Mouse (Mus musculus) B cell, adult 2 months (primary cell): ENCODE measurements around the gene Kcnj9.
A peak's percentile ranks its signal among the peaks of the same experiment; 100 is the strongest.

Experiments used
- DNase-seq, 2 experiments: peaks; one replicate each; pipeline ENCODE4 v3.0.0; 2022

The Kcnj9 gene

DNA sequence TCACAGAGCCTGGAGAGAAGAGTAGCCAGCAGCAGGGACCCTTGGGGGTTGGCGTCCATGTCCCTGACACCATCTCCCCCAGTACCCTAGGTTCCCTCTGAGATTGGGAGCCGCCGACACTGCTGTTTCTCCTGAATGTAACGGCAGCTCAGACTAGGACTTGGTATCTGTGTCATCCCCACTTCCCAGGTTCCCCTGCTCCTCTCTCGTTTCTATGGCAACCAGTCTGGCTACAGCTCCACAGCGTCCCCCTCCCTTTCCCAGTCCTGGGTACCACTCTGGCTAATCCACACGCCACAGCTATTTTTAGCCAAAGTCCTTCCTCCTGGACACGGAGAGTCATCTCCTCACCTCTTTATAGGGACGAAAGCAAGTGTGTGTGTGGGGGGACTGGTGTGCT, at the start of gene Kcnj9:
Kcnj9 (minus strand) TSS at position 188 of the 400 bp plus-strand sequence.
- DNase-seq: no peak

DNA sequence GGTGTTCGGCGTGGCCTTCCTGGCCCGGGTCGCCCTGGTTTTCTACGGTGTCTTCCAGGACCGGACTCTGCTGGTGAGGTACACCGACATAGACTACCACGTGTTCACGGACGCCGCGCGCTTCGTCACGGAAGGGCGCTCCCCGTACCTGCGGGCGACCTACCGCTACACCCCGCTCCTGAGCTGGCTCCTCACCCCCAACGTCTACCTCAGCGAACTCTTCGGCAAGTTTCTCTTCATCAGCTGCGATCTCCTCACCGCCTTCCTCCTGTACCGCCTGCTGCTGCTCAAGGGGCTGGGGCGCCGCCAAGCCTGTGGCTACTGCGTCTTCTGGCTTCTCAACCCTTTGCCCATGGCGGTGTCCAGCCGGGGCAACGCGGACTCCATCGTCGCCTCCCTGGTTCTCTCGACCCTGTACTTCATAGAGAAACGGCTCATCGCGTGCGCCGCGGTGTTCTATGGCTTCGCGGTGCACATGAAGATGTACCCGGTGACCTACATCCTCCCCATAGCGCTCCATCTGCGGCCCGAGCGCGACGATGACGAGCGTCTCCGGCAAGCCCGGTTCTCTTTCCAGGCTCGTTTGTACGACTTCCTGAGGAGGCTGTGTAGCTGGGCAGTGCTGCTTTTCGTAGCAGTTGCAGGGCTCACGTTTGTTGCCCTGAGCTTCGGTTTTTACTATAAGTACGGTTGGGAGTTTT, 47.8 kb upstream of the Kcnj9 start:
- DNase-seq: peak; percentile 44 to 53

DNA sequence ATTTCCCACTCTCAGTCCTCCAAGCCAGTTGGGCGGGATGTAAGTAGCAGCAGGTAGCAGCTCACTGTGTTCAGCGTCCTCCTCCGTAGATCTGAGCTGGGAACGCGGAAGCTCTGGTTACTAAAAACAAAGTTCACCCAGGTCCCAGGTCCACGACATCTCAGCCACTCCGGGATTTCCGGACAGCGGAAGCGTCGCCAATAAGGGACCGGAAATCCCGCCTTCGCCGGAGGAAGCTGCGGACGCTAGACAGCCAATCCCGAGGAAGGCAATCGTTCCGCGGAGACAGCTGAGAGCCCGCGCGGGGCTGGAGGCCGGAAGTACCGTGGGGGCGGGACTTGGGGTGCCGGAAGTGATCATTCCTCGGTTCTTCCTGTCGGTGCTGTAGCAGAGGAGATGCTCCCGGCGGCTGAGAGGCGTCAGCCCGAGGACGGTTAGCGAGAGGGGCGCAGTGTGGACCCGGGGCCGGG, 47.1 kb upstream of the Kcnj9 start, which contains the start of gene Pigm:
Pigm (plus strand) TSS at position 349 of the 470 bp plus-strand sequence.
- peak; percentile 99 for DNase-seq

DNA sequence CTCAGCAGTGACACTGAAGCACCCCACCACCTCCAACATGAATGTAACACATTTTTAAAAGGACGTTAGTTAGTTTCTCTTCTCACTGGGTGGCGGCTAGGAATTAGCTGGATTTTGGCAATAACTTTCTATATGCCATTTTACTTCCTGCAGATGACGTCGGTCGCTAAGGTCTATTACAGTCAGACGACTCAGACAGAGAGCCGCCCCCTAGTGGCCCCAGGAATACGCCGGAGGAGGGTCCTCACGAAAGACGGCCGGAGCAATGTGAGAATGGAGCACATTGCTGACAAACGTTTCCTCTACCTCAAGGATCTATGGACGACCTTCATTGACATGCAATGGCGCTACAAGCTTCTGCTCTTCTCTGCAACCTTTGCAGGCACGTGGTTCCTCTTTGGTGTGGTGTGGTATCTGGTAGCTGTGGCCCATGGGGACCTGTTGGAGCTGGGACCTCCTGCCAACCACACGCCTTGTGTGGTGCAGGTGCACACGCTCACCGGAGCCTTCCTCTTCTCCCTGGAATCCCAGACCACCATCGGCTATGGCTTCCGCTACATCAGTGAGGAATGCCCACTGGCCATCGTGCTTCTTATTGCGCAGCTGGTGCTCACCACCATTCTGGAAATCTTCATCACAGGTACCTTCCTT, 39.8 kb upstream of the Kcnj9 start:
- peak; percentile 84 to 86 for DNase-seq

DNA sequence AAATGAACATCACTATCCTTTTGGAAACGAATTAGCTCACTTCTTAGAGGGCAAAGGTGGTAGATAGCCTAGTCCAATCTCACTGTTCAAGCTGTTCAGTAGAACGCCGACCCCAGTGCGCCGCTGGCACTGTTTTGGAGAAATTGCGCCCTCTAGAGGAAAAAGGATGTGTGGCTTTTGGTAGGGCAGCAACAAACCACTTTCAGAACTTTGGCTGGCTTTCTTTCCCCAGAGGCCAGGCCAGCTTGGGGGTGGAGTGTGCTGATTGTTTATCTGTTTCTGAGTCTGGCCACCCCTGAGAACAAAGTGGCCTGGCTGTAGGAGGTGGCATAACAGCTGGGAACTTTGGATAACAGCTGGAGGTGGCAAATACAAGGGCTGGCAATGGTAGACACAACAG, 35.6 kb upstream of the Kcnj9 start:
- DNase-seq: peak; percentile 49 to 51

DNA sequence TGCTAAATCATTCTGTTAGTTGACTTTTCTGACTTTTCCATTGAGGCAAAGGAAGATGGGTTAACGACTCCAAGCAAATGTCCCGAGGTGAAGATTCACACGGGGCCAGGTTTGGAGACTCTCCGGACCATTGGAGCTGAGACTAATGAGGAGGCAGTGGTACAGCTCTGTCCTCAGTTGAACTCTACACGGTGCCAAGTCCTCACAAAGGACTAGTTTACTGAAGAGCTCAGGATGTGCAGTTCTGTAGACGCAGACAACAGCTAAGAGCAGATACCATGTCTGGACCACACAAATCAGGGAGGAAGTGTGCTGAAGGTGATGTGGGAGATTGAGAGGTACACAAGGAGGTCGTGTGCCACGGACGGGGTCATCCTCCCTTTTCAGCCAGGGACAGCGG, 29.2 kb upstream of the Kcnj9 start:
- no peak for DNase-seq

DNA sequence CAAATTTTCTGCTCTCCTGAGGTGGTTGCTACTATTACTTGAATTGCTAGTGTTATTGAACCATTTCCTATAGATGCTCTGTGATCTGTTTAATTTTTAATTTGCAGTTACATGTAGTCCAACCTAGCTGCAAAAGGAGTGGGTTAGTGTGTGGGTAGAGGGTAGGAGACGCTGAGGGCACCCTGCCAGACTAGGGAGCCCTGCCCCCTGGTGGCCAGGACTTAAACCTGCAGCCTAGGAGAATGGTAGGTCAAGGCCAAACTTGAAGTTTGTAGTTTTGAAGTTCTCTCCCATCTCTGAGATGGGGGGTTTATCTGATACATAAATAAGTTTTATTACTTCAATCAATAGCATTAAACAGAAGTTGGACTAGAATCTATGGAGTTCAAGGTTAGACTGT, 28.4 kb upstream of the Kcnj9 start:
- peak; percentile 79 to 80 for DNase-seq

DNA sequence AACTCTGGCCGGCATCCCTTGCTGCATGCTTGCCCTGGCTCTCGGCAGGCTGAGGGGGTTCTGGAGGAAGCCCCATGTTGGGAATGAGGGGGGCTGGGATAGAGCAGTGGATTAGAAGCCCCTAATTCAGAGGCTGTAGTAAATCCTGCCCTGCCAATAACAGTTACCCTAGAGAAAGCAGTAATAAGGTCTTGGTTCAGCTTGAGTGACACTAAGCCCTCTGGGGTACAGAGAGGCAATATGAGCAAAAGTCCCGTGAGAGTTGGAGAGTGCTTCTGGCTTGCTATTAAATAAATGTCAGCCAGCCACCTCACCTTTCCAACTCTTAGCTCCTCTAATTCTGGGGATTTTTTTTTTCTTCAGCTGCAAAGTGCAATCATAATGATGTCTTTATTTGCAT, 26.2 kb upstream of the Kcnj9 start:
- DNase-seq: no peak

DNA sequence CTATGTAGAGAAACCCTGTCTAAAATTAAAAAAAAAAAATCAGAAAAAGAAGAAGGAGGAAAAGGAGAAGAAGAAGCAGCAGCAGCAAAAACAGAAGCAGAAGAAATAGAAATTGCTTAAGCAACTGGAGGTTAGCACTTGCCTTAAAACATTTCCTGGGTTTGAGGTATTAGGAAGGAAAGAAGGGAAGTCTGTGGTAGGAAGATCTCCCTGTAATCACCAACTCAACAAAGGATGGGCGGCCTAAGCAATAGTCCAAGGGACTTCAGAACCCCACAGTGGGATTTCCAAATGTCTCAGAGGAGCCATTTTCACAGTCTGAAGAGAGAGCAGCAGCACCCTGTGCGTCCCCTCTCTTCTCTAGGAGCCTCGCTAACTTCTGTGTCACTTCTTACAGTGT, 23.3 kb upstream of the Kcnj9 start:
- DNase-seq: no peak

DNA sequence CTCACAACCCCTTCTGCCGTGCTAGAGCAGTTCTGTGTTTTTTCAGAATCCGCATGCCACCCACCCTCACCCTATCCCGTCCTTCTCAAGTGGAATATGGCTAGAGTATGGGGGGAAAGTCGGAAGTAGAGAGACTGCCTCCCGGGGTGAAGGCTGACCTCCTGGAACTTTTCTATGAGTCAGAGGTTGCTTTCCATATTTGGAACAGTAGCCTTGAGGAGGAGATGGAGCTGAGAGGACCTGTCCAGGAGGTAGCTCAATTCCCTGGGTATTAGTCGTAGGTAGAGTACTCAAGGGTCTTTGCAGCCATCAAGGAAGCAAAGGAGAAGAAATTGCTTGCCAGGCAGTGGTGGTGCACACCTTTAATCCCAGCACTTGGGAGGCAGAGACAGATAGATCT, 22.9 kb upstream of the Kcnj9 start:
- no peak for DNase-seq

DNA sequence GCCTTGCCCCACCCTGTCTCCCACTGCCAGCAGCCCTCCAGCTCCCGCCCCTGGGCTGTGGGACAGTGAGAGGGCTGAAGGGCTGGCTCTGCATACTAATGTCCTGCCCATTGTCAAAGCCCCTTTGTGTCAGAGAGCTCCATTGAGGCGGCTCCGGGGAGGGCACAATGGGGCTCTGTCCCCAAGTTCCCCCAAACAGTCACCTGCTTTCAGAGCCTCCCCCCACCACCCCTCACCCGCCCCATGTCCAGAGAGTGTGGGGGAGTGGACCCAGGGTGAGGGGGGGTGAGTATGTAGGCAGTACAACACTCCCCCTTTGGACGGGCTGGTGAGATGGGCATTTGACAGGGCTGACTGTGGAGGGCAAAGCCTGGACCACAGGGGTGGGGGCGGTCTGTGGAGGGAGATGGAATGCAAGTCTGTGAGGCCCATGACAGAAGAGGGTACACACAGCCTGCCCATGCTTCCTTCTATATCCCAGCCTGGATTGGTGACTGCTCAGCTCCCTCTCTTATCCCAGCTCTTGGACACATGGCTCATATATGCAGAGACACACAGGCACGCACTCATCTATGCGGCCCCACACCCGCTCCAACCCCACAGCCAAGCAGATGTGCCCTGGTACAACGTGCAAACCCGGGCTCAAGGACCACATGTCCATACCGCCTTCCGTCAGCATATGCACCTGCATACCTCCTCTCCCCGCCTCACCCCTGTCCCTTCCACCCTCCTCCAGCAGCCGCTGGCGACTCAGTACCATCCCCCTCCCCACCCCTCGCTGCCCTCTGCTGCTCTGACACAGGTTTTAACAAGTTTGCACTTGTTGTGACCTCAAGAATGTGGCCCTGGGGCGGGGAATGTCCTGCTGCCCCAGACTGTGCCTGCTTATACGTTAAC, 21.0 kb upstream of the Kcnj9 start:
- no peak for DNase-seq

DNA sequence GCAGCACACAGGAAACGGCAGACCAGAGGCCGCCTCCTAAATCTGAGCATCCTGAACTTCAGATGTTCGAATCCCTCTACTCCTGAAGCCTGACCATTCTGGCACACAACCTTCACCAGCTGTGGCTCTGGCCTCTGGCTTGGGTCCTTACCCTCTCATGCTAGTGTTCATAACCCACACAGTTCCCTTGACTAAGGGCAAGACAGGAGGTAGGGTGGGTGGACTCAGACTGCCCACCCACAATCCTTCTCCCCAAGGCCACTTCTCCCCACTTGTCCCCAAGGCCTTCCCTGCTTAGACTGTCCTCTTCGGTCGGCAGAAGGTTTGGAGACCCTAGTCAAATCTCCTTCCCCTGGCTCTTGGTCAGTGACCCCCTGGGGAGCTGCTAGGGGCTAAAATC, 20.4 kb upstream of the Kcnj9 start:
- no peak for DNase-seq

DNA sequence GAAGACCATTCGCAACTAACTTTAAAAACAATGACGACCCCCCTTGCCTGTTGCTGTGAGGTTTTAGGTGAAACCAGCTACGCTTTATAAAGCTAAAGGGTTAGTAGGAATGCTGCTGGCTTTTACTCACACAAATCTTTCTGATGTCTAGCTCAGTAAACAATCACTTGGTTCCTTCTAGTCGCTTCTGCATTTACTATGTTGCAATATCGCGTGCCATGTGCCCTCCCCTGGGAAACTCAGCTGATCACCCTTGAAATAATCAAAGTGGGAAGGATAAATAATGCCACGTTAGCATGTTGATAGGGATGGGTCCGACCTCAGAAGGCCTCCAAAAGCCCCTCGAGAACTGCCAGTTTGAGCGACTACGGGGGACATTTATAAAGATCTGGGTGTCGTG, 18.3 kb upstream of the Kcnj9 start:
- no peak for DNase-seq

DNA sequence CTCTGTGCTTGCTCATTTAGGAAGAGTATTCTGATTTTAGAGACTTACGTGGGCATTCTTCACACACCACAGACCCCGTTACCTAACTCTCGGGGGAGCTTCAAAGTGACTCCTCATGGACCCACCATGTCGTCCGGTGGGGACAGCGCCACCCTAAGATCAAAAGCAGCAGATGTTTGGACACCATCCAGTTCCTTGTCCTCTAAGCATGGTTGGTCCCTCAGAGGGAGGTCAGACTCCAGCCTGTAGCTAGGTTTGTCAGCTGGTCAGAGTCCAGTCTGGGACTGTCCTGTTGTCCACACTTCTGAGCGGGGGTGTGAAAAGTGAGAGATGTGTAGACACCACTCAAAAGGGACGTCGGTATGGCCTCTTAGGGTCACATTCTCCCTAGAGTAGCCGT, 17.6 kb upstream of the Kcnj9 start:
- no peak for DNase-seq

DNA sequence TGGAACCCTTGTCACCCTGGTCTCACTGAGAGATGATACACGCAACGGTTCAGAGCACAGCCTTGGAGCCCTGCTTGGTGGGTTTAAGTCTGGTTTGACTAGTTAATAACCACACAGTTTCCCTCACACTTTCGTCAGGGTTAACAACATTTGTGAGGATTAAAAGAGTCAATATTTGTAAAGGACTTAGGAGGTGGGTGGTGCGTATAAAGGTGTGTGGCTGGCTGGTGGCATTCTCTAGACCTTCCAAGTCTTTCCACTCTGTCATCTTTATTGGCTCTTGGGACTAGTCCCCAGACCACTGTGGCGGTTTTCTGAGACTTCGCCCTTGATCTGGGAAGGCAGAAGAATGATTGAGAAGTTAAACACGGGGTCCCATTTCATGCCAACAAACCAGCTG, 15.7 kb upstream of the Kcnj9 start:
- no peak for DNase-seq

DNA sequence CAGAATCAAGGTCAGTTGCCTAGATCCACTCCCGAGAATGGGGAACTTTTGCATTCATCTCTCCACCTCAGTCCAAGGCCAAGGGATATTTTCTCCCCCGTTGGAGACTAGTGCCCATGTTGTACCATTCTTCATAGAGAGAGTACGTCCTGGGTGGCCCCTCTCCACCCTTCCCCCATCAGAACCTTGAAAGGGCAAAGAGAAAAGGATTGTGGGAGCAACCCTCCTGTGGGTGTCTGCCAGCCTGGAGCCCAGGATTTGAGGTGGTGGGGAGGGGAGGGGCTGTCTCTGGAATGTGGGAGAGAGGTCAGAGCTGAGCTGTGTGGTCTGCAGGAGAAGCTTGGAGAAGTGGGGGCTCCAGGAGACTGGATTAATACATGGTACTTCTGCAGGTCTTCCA, 14.8 kb upstream of the Kcnj9 start:
- no peak for DNase-seq

DNA sequence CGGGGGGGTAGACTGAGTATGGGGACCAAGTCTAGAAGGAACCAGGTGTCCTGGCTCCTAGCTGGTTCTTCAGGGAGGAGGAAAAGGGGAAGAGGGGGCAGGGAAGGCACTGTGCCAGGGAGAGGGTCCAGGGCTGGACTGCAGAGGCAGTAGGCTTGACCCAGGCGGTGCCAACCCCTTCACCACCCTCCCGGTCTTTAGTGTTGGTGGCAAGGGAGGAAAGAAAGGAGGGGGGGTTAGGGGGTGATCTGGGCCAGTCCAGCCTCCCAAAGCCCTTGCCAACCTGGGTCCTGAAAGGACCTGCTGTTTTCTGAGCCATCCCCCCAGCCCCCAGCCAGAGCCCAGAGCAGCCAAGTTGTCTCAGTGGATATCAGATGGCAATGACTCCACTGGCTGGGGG, 13.6 kb upstream of the Kcnj9 start:
- no peak for DNase-seq

DNA sequence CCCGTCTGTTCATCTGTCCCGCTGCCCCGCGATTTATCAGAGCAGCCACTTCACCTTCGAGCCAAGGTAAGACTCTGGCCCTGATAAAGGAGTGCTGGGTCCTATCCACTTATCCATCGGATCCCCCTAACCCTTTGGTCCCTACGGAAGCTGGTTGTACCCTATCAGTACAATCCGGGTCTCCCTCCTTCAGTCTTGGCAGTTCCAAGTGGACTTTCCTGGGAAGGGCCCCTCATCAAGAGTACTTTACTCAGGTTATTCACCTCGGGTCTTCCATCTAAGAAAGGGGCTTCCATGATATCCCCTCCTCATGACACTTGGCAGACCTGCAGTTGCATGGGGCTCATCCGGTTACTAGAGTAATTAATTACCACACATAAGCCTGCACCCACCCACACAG, 12.3 kb upstream of the Kcnj9 start:
- DNase-seq: no peak

DNA sequence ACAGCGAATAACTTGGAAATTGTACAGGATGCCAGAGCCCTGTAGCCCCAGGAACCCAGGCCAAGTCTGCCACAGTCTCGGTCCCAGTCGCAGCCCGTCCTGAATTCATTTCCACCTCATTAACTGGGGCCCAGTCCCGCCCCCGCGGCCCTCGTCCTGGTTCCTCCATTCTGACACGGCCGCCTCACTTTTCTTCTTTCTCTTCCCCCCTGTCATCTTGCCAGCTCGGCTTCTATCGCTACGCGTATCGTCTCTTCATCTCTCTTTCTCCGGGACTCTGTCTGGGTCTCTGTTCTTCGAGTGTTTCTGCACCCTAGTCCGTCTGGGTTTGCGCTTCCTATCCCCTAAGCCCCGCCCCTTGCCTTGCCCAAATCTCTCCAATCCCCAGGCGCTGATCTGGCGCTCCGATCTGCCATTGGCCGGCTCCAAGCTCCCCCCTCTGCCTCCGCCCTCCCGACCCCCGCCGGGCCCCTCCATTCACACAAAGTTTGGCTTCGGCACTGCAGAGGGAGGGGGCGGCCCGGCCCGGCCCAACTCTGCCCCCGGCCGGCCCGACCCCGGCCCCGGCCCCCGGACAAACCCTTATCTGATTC, 11.7 kb upstream of the Kcnj9 start, which contains the start of gene Kcnj10:
Kcnj10 (plus strand) TSS at position 482 of the 593 bp plus-strand sequence.
- peak; percentile 69 to 70 for DNase-seq

DNA sequence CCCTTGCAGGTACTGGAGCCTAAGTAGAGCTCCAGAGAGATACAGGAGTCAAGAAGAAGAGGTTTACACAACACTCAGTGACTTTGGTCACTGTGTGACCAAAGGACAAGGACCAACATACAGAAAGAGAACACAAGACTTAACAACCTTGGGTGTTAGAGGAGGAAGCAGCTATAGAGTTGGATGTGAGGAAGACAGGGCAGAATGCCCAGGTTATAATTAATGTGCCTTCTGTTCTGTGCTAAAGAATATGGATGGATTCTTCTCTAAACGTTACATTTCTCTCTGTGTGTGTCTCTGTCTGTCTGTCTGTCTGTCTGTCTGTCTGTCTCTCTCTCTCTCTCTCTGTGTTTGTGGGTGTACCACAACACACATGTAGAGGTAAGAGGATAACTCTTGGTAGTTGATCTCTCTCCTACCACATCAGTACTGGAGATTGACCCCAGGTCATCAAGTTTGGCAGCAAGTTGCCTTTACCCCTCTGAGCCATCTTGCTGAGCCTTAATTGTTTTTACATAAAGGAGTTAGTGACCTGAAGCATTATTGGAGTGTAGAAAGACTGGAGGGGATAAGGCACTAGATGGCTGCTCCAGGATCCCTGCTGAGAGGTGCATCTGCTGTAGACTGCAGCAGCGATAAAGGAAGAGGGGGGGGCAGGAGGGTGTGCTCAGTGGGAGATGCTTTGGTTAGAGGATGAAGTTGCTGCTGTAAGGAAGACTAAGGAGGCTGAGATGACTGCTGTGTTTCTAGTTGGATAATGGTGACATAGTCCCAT, 8.5 kb upstream of the Kcnj9 start:
- no peak for DNase-seq

DNA sequence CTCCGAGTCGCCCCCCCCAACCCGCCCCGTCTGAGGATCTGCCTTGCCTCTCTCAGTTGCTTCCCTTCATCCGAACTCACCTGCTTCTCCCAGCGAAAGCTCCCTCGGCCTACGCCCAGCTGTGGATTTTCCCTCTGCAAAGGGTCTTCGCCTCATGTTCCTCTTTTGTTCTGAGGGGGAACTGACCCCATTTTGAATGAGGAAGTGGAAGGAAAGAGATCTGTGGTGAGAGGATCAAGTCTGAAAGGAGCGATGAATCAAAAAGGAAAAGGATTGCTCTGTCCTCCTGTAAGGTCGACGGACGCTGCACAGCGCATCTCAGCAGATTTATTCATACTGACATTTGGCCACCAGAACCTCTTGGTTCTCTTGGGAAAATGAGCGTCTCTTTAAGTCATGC, 6.7 kb upstream of the Kcnj9 start:
- no peak for DNase-seq

DNA sequence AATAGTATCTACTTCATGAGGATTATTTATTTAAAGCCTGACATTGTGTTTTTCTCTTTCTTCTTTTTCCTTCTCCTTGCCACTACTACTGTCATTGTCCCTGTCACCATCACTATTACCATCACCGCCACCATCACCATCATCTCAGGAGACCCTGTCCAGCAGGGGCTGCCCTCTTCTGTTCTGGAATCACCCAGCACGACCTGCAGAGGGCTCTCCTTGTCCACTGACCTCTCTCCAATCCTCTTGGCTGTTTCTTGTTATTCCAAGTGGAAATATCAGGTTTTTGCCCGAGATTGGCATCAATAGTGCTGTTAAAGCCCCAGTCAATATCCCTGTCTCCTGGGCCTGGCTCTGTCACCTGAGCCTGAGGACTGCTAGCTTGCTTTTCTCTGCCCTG, 4.4 kb upstream of the Kcnj9 start:
- no peak for DNase-seq
